Mouse (Mus musculus) common myeloid progenitor, adult 5-6 weeks (primary cell): Measurements from ENCODE around the gene Atxn1. TPM values are rescaled to one million over a fixed set of nuclear protein-coding genes. Genes with fewer than 3 reads are reported as not detected.

Source experiments
- ATAC-seq: replicated peaks from 2 replicates; pipeline ENCODE4 v1.8.0; 2016; ENCODE audit warnings: low read depth, mild to moderate bottlenecking, moderate TSS enrichment, inconsistent platforms; ENCODE audit not compliant: poor library complexity, severe bottlenecking
- total RNA-seq: library from RNA; stranded (forward); fragments of 200-1000, 187-1606 nt; gene quantifications from 2 replicates; pipeline ENCODE4 v1.2.3, GENCODE M21; 2017

Gene Atxn1
- total RNA-seq, 1 experiment from 2014 or later = 9.0 TPM

DNA sequence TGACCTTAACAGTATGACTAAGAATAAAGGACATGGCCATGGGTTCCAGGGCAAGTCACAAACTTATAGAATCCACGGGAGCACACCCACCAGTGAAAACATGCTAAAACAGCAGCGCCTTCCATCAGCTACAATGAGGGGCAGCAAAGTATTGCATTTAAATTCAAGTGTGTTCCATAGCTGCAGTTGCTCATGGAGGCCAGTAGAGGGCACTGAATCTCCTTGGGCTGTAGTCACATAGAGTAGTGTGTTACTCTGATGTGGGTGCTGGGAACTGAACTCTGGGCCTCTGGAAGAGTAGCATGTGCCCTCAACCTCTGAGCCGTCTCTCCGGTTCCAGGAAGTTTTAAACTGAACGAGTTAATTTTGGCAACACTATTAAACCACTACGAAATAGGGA lies 268.8 kb downstream of the Atxn1 start:
- ATAC-seq = no peak

DNA sequence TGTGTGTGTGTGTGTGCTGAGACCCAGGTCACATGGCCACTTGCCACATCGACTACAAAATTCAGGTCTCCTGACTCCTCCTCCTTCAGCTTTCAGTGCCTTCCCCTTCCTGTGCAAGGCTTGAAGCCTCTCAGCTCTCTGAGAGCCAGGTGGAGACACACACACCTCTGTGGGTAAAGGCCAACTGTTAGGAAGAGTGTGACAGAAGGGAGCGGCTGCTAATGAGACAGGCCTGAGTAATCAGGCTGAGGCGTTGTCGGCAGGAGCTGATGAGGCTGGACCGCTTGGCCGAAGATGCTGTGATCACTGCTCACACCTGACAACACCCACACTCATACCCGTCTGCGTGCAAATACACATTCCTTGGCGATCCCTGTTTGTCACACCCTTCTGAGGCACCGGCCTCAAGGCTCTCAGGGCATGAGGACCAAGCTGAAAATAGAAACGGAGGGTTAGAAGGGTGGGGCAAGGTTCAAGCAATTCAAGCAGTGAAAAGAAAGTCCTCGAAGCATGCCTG lies 269.8 kb downstream of the Atxn1 start:
- ATAC-seq = no peak

- ATAC-seq = peak; percentile 48
Observed at GRCm38 (mm10) chr13:45693953-45694352, 270.9 kb downstream of the Atxn1 start.

DNA sequence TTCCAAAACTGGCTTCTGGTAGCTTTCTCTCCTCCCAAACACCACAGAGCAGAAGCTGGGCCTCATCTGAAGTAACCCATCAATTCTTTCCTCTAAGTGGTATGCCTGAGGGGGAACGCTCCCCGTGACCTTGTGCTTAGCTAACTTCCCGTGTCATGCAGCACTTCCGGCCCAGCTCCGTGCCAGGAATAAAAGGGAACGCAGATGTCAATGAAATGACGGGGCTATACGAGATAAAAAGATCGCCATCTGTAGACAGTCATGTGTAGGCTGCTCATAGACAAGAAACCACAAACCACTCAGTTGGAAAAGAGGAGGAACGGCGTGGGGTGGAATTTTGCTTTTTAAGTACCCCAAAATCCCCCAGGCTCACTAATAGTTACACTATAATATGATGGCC lies 271.3 kb downstream of the Atxn1 start:
- peak; percentile 75 for ATAC-seq

DNA sequence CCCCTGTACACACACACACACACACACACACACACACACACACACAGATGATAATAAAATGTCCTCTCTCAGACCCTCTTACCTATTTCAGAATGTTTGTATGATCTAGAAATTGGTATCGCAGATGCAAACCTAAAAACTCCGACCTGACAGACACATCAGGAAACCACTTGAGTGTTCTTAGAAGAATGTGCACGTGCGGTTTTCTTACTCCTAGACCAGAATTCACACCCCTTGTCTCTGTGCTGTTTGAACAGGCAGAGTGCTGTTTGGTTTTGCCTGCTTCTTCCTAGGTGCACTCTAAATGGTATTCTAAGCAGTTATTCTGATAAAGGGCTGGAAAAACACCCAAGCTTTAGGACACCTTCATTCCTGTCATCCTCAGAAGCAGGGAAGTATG lies 271.7 kb downstream of the Atxn1 start:
- ATAC-seq = 0 out of 2 replicates have a peak, but pooled peaks have one; percentile 45

GRCm38 (mm10) chr13:45692440-45692839 lies 272.4 kb downstream of the Atxn1 start:
- no peak for ATAC-seq

DNA sequence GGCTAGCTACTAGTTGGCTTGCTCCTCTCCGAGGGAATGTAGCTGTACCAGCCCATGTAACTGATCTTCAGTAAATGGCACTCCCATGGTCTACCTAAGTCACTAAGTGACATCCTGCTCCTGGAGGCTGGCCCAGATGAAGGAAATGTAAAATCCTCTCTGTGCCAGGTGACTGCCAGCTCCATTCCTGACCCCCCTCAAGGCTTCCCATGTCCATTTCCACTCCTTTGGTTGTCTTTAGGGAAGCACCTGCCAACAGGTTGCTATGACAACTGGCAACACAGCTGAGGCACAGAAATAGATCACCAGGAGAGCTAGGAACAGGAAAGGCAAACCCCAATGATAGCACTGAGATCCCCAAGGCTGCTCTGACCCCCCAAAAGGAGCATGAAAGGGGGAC lies 274.4 kb downstream of the Atxn1 start:
- no peak for ATAC-seq

- ATAC-seq = no peak
Observed at GRCm38 (mm10) chr13:45688864-45689263, 275.9 kb downstream of the Atxn1 start.

- no peak for ATAC-seq
Observed at GRCm38 (mm10) chr13:45687581-45687980, 277.2 kb downstream of the Atxn1 start.

DNA sequence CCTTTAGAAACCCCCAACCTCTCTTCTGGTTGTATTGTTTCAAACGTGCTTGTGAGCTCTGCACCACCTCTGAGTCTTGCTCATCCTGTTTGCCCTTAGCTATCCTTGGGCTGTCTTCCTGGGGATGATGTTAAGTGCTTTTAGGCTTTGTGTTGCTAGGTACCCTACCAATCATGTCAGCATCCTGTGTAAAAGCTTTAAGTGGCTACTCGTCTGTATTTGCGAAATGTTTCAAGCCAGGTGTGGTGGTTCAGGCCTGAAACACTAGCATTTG lies 278.6 kb downstream of the Atxn1 start:
- ATAC-seq = no peak

DNA sequence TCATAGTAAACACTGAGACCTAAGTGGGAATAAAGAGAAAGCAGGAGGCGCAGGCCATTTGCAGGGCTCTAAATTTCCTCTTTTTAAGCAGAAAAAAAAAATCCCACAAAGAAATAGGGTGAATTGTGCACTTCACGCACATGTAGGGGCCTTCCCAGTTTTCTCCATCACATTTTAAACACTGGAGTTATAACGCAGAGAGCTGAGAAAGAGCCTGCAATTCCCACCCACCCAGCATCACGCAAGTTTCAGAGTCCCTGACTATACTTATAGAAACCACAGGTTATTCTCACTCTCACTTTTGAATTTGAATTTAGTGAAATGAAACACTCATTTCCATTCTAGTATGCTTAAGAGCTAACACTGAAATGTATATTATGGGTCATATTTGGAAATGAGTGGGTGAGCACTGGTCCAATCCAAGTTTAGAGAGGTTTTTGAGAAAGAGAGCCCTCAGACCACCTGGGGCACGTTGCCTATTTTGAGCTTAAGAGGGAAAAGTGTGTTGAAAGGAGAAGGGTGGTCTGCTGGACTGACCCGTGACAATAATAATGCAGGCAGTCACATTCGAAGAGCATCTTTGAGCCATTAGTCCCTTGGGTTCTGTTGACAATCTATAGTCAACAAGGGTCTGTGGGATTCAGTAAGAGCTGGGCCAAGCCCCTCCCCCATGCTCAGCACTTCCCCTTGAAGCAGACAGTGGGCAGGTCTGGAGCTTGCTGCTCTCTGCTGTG lies 279.1 kb downstream of the Atxn1 start:
- ATAC-seq = no peak

DNA sequence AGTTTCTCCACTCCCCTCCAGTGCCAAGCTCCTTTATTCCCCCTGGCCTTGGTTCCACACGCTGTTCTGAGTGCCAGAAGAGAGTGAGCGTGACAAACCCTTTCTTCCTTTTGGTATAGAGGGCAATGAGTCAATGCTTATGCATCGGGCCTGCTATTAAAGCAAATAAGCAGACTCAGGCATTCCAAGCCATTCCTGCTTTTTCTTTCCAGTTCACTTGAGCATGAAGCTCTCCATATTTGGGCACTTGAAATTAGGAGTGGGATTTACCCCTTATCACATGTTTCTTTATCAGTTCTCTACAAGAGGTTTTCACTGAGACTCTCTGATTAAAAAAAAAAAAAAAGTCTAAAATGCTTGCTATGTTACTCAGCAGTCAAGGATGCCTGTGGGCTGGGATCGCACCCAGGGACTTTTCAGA lies 279.9 kb downstream of the Atxn1 start:
- ATAC-seq = no peak

DNA sequence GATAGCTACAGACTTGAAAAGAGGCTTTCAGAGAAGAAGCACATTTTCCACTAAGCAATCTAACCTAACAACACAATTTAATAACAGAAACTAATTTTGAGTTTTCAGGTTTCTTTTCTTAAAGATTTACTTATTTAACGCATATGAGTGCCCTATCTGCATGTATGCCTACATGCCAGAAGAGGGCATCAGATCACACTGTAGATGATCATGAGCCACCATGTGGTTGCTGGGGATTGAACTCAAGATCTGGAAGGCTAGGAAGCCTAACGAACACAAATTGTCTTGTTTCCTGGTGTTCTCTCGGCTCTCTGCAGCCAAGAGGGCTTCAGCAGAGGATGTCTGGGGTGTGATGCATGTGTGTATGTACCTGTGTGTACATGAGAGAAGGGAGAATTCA lies 280.8 kb downstream of the Atxn1 start:
- ATAC-seq = no peak

DNA sequence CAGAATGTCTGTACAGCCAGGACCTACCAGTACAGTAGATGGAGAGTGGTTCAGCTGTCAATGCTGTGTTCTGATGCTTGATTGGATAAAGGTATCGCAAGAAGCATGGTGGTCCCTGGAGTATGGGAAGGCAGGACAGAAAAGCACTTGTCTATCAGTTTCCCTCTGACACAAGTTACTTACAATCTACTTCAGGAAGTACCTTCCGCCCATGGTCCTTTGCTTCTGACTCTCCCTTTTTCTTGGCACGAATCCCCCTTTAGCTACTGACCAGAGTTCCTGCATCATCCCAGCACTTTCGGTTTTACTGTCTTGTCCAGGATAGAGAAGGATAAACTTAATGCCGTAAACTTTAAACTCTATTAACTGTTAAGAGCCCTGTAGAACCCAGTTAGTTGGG lies 283.6 kb downstream of the Atxn1 start:
- ATAC-seq = no peak

- no peak for ATAC-seq
Observed at GRCm38 (mm10) chr13:45680651-45681050, 284.2 kb downstream of the Atxn1 start.

- no peak for ATAC-seq
Observed at GRCm38 (mm10) chr13:45679096-45679495, 285.7 kb downstream of the Atxn1 start.

- ATAC-seq = no peak
Observed at GRCm38 (mm10) chr13:45672628-45673027, 292.2 kb downstream of the Atxn1 start.

DNA sequence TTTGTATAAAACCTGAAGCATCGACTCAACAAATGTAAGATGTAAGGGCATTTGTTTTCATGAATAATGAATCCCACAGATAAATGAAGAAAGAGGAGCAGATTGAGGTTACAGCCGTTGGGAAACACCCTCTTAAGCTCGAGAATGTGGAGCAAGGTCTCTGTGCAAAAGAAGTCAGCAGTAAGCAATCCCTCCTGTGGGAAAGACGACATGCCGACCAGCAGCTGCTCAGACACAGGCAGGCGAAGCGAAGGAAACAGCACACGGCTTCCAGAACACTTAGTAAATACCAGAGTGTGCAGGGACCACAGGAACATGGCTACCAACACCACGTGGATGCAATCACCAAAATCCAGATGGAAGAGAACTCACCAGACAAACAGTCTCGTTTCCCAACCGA lies 294.8 kb downstream of the Atxn1 start:
- ATAC-seq = no peak

DNA sequence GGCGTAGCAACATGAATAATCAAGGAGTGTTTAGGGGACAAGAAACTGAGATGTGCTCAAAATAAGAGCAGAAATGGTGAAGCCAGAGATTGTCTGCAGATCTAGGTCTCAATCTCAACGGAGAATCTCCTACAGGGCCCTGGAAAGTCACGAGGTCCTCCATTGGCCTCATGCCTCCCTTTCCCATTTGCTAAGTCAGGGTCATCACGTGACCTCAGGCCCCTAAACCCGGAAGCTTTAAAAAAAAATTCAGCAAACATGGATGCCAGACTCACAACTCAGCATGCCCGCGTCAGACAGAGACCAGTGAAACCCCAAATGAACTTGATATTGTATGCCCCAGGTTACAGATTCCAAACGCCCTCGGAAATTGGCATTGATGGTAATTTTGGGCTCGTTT lies 302.0 kb downstream of the Atxn1 start:
- no peak for ATAC-seq

DNA sequence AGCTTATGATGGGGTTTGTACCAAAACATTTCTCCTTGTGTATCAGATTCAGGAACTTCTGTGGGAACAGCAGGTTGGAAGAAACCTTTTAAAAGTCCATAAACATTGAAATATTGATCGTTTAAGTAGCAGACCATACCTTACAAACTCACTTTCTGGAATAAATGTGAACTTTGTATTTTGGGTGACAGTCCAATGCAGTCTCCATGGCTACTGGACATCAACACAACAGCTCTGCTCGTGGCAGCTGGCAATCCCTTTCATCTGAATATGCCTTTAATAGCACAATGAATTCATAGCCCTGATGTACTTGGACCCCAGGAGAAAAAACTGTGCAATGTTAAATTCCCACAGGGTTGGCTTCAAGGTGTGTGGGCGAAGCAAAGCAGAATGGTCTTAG lies 302.6 kb downstream of the Atxn1 start:
- ATAC-seq = no peak

DNA sequence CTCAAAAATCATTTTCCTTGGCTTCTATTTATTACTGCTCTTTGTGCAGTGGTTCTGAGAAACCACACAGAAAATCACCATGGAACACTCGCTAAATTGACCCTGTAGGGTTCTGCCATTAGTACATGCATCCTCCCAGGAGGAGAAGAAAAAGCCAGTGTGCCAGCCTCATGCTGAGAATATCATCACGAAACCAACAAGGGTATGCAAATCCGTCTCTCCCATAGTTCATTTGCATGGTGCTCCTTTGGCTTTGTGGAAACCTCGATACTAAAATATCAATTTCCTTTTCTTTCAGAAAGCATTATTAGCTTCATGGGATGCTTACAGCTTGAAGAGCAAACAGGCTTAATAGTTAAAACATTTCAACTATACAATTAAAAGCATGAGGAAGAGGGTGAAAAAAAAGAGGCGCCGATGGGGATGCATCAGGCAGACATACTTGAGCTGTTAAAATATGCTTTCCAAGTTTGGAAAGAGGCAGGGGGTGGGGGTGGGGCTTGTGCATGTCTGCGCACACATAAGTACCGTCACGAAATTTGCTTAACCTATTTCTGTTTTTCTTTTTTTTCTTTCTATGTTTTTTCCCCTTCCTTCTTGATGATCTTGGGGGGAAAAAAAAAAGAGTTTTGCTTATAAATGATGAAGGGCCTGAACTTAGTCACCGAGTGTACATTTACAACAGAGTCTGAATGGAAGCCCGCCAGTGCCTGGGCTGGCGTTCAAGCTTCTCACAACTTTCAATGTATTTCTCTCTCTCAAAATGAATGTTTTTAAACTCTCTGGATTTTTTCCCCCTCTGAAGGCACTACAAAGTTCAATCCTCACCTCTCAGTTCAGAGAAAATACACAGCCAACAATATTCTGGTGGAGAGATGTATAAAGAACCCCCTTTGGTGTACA lies 303.3 kb downstream of the Atxn1 start:
- ATAC-seq = no peak
